Mouse (Mus musculus): ENCODE results near the gene Wwtr1. TPM values are rescaled to one million over a fixed set of nuclear protein-coding genes. Genes with fewer than 3 reads are reported as not detected.

Wwtr1 gene
- total RNA-seq (2021), result 10 to 100 TPM; 81.0 to 83.0 TPM

DNA sequence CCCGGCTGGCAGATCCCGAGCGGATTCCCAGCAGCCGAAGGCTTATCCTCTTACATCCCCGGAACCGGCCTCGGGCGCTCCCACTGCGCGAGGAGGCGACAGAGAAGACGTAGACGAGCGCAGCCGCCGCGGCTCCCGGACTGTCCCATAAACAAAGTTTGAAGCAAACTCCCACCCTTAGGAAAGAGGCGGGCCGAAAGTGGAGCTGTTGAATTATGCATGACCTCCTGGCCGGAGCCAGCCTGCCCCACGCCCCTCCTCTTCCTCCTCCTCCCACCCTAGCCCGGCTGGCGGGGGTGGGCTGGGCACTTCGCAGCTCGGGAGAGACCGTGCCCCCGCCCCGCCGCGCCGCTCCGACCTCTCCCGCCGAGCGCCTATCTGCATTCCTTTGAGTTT, at the start of gene Wwtr1:
Wwtr1 (minus strand) TSS at position 251 of the 396 bp plus-strand sequence.
- peak; percentile 95 to 96 for DNase-seq
- intact Hi-C loops (cut with DNase I), result loop anchor here (1.0 to 2.0 kb wide), 4 partner anchors 29 to 105 kb away; no protein-coding TSS in a partner anchor

DNA sequence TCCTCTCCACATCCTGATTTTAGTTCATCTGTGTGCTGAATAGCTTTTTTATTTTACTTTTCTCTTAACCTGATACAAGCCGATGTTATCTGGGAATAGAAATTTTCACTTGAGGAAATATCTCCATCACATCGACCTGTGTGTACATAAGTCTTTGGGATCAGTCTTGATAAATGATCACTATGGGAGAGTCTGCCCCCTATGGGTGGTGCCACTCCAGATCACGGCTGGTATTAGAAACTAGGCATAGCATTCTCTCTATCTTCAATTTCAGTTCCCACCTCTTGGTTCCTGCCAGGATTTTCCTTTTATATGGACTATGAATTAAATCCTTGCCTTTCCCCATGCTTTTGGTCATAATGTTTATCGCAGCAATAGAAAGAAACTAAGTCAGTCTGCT, 44.0 kb upstream of the Wwtr1 start:
- DNase-seq, result no peak
- intact Hi-C loops (cut with DNase I), result no loop called here

DNA sequence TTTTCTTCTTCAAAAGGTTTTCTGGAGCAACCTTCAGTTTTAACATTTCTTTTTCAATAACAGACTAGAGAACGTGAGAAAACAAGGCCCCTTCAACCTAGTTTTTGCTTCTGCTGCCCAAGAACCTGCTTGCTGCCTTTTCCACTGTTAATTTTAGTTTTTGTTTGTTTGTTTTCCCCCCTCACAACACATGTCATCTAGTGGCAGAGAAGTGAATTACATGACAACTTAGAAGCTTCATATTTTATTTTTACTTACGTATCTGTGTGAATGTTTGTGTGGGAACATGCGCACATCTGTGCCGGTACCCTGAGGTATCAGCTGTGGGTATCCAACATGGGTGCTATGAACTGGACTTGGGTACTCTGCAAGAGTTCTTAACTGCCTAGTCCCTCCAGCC, 39.9 kb upstream of the Wwtr1 start:
- intact Hi-C loops (cut with DNase I), result loop anchor here (2.0 kb wide), 2 partner anchors 39 to 145 kb away; no protein-coding TSS in a partner anchor
- no peak for DNase-seq

DNA sequence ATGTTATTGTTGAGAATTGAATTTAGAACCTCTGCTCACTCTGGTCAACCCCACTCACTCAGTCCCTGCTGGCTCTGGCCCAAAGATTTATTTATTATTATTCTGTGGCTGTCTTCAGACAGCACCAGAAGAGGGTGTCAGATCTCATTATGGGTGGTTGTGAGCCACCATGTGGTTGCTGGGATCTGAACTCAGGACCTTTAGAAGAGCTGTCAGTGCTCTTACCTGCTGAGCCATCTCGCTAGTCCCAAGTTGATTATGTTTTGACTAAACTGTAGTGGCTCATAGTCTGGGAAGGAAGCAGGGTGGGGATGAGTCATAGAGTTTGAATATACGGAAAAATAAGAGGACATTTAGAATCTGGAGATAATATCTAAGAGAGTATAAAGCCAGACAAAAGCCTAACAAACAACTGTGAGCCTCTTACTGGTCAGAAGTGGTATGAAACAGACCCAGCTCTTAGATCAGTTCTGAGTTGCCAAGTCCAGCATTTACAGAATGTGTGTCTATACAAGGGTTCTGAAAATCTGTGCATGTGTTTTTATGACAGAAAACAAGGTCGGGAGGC, 36.8 kb upstream of the Wwtr1 start:
- intact Hi-C loops (cut with DNase I), result no loop called here

DNA sequence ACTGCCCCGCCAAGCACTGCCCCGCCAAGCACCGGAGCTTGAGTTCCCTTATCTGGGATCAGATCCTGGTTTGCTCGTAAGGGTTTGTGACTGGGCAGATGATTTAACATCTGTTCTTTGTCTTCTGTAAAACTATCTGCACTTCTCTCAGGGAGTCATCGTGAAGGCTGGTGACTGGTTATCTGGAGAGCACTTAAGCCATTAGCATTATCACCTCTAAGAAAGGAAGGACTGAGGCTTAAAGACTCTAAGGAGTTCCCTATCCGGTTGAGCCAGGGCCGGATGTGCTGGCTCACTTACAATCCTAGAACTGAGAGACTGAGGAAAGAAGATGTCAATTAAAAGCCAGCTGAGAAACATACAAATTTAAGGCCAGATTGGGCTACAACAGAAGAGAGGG, 36.1 kb upstream of the Wwtr1 start:
- intact Hi-C loops (cut with DNase I), result no loop called here
- no peak for DNase-seq

More for the DNA sequence above, 36.8 kb upstream of the Wwtr1 start:
- no peak for DNase-seq

DNA sequence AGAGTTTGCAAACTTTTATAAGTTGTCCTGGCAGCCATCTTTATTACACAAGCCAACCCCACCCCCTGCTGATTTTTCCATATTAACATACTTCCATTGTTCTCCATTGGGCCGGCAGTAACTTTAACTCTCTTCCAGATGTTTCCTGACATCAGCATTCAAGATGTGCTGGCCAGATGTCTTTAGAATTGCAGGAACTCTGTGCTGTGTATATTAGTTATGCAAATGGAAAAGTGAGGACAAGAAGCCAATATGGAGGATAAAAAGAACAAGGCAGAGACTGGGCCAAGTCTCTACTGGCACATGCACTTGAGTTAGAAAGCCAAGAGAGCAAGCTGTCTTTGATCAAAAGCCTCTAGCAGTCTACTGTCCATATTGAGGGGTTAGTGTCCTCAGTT, 28.9 kb upstream of the Wwtr1 start:
- intact Hi-C loops (cut with DNase I), result loop anchor here (2.0 kb wide), 1 partner anchor 28 kb away; no protein-coding TSS in a partner anchor
- peak; percentile 55 to 59 for DNase-seq

DNA sequence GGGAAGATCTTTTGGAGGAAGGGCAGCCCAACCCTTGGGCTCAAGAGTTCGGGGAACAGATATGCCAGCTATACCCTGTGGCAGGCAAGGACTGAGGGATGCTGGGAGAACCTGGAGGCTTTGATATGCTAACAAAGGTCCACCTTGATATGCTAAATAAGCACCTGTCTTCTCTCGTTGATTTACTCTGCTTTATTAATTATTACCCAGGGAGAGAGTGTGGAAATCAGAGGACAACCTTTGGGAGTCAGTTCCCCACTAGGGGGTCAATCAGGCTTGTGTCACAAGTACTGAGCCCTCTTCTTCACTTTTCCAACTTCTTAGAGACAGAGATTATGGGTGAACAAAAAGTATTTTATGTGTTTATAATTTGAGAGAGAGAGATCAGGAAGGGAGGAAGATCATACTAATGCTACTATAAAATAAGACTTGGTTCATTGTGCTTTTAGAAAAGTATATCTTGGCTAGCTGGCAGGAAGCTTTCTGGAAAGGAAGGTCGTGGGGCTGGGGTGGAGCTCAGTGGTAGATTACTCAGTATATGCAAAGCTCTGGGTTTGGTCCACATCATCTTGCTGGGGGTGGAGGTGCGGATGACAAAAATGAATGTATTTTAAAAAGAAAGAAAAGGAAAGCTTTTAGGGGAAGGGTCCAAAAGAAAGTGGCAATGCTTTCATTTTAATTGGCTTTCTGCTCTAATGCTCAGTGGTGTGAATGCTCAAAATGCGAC, 28.3 kb upstream of the Wwtr1 start:
- peak in 1 of 2 experiments; percentile 32 for DNase-seq
- intact Hi-C loops (cut with DNase I), result loop anchor here (2.0 kb wide), 1 partner anchor 27 kb away; no protein-coding TSS in a partner anchor

DNA sequence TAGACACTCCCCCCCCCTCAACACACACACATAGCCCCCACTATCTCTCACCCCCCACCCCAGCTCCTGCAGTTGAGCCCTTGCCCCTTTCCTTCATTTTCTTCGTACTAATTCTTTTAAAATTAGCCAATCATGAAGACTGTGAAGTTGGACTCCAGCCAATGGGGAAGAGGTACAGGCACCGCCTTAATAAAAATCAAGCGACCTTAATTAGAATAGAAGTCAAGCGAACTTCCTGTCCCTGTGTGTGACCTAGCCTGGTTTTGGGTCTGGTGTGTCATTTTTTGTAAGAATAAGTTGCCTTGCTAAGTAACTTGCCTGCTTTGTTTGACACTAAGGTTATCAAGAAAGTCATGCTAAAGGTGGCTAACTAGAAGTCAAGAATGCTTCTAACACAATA, 26.9 kb upstream of the Wwtr1 start:
- DNase-seq, result peak in 1 of 2 experiments; percentile 14
- intact Hi-C loops (cut with DNase I), result no loop called here

DNA sequence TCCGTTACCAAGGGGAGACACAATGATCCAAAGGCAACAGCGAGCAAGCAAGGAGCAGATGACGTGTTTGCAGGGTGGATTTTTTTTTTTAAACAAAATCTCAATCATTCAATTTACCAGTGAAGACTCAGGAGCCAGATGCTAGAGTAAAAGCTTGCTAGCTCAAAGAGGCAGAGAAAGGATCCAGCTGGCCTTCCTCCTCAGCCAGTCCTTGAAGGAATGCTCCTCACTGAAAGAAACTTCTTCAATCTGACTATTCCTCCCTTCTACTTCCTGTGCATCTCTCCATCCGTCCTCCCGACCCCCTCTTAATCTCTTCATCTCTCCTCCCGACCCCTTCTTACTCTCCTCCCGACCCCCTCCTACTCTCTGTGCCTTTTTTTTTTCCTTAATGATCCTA, 20.9 kb upstream of the Wwtr1 start:
- DNase-seq, result peak; percentile 21 to 29
- intact Hi-C loops (cut with DNase I), result no loop called here

DNA sequence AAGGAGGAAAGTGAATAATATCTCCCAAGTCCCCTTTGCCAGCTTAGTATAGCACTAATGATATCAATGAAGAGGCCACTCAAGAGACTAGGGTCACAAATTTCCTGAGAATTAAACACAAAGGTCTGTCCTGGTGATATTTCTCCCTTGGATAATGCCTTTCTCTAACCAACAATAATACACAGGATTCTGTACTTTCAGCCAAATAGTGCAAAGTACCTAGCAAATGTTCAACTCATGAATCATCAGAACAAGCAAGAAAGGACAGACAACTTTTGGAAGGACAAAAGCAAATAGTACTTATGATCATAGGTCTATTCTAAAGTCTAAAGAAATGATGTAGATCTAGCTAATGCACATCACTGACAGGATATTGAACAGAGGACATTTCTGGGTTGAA, 19.8 kb upstream of the Wwtr1 start:
- DNase-seq, result no peak
- intact Hi-C loops (cut with DNase I), result no loop called here

DNA sequence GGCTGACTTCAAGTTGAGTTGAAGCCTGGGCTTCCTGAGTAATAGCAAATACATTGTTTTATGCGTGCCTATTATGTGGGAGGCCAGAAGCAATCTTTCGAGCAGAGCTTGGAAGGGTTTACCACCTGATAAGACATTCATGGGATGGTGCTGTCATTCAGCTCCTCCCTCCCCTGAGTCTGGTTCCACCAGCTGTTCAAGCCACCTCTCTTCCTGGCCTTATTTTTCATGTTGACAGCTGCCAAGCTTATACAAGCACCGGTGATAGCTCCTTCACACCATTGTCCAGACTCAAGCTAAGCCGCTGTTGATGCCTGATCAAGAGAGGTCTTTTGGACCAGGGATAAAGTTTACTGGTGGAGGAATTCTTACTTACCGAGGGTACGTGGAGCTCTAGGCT, 10.3 kb upstream of the Wwtr1 start:
- DNase-seq, result no peak
- intact Hi-C loops (cut with DNase I), result no loop called here

DNA sequence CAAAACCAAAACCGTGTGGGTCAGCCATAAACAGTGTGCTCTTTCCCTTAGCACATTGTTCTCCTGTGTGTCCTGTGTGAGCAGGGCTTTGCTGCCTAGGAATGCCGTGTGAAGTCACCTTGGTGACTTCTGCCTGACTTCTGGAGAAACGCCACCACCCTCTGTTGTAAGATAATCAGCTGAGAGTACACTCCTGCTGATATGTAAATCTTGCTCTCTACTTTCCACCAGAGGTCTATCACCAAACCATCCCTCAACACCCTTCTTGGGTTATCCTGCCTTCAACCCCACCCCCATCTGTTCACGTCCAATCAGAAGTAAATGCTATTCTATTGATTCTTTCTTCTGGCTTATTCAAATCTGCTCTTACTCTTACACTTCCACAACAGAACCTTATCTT, 7.8 kb upstream of the Wwtr1 start:
- intact Hi-C loops (cut with DNase I), result no loop called here
- DNase-seq, result no peak

DNA sequence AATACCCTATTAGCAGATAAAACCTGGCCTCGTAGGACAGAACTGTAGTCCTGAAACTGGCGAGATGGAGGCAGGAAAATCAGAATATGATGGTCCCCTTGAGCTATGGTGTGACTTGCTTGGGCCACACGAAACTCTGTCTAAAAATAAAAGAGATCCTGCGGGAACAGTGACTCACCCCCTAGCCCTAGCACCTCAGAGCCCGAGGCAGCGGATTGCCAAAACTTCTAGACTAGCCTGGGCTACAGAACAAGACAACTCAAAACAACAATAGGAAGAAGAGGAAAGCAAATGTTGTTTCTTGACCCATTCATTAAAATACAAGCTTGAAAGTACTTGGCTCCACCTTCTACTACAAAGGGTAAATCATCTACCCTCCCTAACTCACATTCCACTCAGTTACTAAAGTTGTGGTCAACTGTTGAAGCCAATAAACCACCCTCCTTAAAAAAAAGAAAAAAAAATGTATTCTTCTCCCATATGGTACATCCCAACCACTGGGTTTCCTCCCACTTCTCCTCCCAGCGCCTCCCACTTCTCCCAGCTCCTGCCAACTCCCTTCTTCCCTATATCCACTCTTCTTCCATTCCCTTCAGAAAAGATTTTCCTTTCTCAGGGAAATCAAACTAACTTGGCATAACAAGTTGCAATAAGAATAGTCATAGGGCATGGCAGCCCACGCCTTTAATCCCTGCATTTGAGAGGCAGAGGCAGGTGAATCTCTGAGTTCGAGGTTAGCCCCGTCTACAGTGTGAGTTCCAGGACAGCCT, 4.9 kb upstream of the Wwtr1 start:
- intact Hi-C loops (cut with DNase I), result no loop called here
- no peak for DNase-seq

DNA sequence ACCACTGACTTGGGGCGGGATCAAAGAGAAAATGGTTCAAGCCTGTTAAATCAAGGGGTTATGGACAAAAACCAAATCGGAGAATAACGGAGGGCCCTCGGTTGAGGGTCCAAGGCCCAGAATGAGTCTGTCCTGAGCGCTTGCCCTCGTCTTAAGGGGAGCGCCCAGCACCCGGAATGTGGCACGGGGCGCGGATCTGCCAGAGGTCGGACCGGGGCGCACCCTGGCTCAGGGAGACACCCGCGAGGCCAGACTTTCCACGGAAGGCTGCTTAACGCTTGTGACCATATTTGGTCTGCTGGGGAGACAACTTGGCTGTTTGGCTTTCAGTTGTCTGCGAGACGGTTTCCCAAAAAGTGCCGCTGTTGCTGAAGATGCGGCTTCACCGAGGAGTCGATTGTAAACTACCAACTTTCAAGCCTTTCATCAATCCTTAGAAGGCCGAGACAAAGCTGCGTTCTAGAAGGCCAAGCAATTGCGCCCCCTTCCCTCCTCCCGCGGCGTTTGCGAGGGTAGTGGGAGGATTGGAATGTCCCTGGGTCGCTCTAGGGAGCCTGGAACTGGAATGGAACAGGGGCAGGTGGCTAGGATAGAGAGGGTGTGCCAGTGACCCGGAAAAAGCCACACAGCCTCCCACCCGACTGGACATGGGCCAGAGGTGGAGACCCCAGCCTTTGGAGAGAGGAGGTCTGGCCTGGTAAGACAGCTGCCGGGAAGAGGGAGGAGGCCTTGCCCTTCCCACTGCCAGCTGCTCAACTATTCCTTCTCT, 530 bp upstream of the Wwtr1 start:
- peak; percentile 84 to 87 for DNase-seq
- intact Hi-C loops (cut with DNase I), result loop anchor here (1.0 to 2.0 kb wide), 3 partner anchors 29 to 106 kb away; no protein-coding TSS in a partner anchor

DNA sequence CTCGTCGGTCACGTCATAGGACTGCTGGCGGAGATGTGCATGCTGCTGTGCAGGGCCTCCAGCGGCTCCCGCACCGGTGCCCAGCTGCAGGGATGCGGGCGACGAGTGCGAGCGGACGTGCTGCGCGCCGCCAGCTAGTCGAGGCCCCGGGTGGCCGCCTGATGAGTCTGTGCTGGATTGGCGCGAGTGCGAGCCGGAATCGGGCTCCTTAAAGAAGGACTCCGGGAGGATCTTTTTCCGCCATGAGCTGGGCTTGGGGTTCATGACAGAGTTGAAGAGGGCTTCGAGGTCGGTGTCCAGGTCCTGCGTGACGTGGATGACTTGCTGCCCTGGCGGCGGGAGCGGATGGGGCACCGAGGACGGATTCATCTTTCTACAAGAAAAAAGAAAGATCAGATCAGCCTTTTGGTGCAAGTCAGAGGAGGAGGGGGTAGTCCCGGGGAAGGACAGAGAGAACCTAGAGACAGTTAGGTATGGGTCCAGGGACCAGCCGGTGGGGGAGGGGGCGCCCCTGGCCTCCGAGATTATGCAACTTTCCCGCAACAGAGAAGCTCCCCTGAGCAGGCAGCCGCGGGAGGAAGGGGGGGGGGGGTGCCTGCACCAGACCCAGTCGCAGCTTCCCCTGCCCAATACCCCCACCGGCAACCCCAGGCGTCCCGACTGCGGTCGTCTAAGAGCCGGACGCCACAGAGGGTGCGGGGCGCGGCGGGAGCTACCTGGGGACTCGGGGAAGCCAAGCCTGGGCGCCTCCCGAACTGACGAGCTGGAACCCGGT, 638 bp downstream of the Wwtr1 start:
- peak; percentile 72 for DNase-seq
- intact Hi-C loops (cut with DNase I), result loop anchor here (2.0 to 5.0 kb wide), 2 partner anchors 43 to 64 kb away; no protein-coding TSS in a partner anchor

DNA sequence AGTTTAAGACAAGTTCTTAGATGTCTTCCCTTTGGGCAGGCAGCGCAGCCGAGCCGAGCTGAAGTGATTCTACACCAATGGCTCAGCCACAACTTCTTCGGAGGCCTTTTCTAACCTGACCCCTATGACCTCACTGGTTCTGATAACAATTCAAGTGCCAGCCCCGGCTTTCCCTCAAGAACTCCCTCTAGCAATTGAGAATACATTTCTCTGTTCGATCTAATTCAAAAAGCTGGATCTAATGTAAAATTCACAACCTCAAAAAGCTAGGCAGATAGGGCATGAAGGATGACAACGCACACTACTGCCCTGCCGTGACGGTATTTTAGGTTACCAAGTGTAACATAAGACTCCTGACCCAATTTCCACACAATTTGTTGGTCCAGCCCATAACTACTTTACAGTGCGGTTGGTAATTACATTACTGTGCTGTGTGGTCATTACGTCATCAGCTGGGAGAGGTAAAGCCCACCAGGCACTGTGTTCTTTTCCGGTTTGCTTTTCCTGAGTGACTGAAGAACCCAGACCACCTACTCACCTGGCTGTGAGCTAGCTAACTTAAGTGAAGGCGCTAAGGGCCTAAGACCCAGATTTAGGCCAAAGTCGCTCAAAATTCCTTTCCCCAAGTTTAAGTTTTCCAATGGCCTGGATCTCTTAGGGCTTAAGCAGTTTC, 1.7 kb downstream of the Wwtr1 start:
- DNase-seq, result peak; percentile 23 to 37
- intact Hi-C loops (cut with DNase I), result loop anchor here (2.0 to 5.0 kb wide), 2 partner anchors 42 to 63 kb away; no protein-coding TSS in a partner anchor

DNA sequence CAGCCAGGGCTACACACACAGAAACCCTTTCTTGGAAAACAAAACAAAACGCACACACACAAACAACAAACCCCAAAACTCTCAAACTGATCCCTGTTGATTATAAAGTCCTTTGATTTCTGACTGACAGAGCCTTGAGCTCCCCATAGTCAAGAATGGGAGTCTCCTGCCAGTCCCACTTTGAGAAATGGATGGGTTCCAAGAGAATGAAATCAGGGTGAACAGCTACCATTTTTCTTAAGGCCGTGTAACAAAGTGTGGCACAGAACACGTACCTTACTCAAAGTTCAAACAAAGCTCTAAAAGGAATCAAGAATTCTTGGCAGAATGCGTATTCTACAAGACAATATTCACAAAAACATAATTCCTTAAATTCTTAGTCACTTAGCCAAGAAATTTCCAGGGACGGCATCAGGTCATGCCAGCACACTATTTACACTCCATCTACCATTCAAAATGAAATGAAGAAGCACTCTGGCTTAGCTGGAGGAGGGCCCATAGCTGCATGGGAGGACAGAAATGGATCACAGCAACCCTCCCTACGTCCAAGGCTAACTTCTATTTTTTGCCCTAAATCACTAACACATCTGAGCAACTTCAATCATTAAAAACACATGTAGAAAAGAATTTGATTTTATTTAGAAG, 3.3 kb downstream of the Wwtr1 start:
- intact Hi-C loops (cut with DNase I), result loop anchor here (5.0 kb wide), 1 partner anchor 40 kb away; no protein-coding TSS in a partner anchor
- no peak for DNase-seq

DNA sequence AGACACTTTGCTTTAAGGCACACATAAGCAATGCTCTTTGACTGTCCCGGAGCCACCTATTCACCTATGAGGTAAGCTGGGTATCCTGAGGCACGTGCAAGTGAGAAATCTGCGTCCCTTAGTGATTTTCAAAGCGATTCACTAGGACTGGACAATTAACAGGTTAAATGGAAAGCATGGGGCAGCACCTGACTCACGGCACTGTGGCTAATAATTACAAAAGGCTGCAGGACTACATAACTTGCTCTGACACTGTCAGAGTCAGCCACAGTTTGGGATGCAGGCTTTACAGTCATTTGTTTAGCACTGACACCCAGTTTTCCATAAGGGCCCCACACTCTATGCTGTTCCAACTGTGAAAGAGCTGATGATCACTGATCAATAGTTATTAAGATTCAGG, 9.1 kb downstream of the Wwtr1 start:
- intact Hi-C loops (cut with DNase I), result no loop called here
- no peak for DNase-seq

DNA sequence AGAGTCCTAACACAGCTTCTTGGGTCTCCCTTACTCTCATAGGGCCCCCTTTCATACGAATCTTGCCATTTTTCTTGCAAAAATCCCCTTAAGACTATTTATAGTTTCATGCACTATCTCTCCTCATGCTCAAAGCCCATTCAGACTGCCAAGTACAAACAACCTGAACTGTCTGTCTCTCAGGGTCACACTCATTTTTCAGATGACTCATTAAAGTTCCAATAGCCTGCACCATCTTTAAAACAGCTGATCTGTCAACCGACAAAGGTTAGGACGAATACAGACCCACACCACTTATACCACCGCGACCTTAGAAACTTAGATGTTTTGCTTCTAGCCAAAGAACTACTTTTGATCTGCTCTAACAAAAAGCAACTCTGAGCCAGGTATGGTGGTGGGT, 12.1 kb downstream of the Wwtr1 start:
- no peak for DNase-seq

More for the DNA sequence above, 12.1 kb downstream of the Wwtr1 start:
- intact Hi-C loops (cut with DNase I), result no loop called here

All from heart, postnatal 10 days (tissue).